Mouse (Mus musculus) midbrain, embryonic 13.5 days (tissue): ENCODE measurements around the gene Galnt6. TPM values are rescaled to one million over a fixed set of nuclear protein-coding genes. Genes with fewer than 3 reads are reported as not detected.

Source experiments
- ATAC-seq: fragments of 200-750 bp; cut with Nextera tagmentation; 2 replicates; pipeline ENCODE4 v1.8.0; 2017; ENCODE audit warnings: mild to moderate bottlenecking, moderate TSS enrichment, moderate library complexity
- H3K27ac ChIP-seq: fragments of 300-500 bp; sonication (generic); 2 replicates; pipeline ENCODE4 v1.5.1; 2015; ENCODE audit warnings: inconsistent platforms, mild to moderate bottlenecking, moderate library complexity
- H3K27me3 ChIP-seq: fragments of 300-500 bp; sonication (generic); 2 replicates; pipeline ENCODE4 v1.6.1; 2015; ENCODE audit warnings: mild to moderate bottlenecking, inconsistent platforms
- H3K36me3 ChIP-seq: fragments of 300-500 bp; sonication (generic); 2 replicates; pipeline ENCODE4 v1.6.1; 2015; ENCODE audit warnings: mild to moderate bottlenecking, inconsistent platforms
- H3K4me1 ChIP-seq: fragments of 300-500 bp; sonication (generic); replicated peaks from 2 replicates; pipeline ENCODE4 v1.6.1; 2015; ENCODE audit warnings: inconsistent platforms
- H3K4me2 ChIP-seq: fragments of 300-500 bp; sonication (generic); replicated peaks from 2 replicates; pipeline ENCODE4 v1.6.1; 2015; ENCODE audit warnings: moderate library complexity, mild to moderate bottlenecking, inconsistent platforms
- H3K4me3 ChIP-seq: fragments of 300-500 bp; sonication (generic); replicated peaks from 2 replicates; pipeline ENCODE4 v1.5.1; 2015; ENCODE audit warnings: mild to moderate bottlenecking, inconsistent platforms
- H3K9ac ChIP-seq: fragments of 300-500 bp; sonication (generic); replicated peaks from 2 replicates; pipeline ENCODE4 v1.6.1; 2015; ENCODE audit warnings: mild to moderate bottlenecking, inconsistent platforms
- H3K9me3 ChIP-seq: fragments of 300-500 bp; sonication (generic); 2 replicates; pipeline ENCODE4 v1.6.1; 2016; ENCODE audit warnings: mild to moderate bottlenecking, inconsistent platforms
- WGBS: fragments of 180-500 bp; shearing (Covaris S2); methylation state at CpG from one replicate; pipeline ENCODE4 v1.1.7; 2015; 5-methylcytosine and 5-hydroxymethylcytosine counted together
- polyA plus RNA-seq: library from polyadenylated mRNA; unstranded; fragments of >200 nt; fragmentation: Nextera tagmentation; extraction: Ambion mirVana; gene quantifications from 2 replicates; pipeline ENCODE4 v1.2.1, GENCODE M21; 2015

The Galnt6 gene
- polyA plus RNA-seq, 1 experiment from 2014 or later = not detected

DNA sequence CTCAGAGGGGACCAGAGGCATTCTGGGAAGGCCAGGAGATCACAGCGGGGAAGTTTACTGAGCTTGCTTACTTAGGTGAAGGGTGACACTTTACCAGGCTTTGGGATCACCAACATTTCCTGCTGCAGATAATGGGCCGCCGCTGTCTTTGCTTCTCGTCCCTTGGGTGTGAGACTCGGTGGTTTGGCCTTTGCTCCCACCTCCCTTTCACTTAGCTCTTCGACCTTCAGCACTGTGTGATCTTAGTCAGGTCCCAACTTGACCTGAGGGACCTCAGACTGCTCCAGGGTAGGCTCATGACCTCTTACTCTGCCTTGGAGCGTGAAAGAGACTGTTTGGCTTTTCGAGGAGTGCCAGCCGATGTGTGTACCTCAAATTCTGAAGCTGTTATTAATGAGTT, 1.9 kb upstream of the Galnt6 start:
- Histone ChIP-seq H3K27ac (no peak overlapping the region), H3K4me2 (no peak overlapping the region), H3K27me3 (peaks cover 47% of the 10 kb centered on the region), H3K9me3 (no peaks in the 10 kb centered on the region), H3K4me3 (no peak overlapping the region), H3K36me3 (no peaks in the 10 kb centered on the region), H3K9ac (no peak overlapping the region), H3K4me1 (peaks cover 13% of the 10 kb centered on the region)
- ATAC-seq = no peak
- WGBS = 52% methylated on average over 9 of the region's 9 CpGs

DNA sequence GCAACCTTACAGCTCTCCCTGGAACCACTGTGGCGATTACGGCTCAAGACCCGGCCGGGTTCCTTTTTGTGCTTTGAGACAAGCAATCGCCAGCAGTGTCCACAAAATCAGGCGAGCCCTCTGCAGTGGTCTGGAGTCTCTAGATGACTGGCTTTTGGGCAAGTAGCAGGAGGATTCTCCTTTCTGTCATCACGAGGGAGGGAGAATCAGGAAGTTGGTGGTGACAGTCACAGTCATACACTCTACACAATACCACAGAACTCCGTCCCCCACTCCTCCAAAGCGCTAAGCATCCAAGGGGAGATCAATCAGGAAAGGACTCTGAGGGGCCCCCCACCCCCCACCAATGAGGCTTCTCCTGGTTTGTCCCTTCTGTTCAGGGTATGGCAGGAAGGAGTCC, 590 bp downstream of the Galnt6 start:
- 0 out of 2 replicates have a peak, but pooled peaks have one; percentile 17 for ATAC-seq
- 23% methylated on average over 9 of the region's 9 CpGs for WGBS
- Histone ChIP-seq H3K4me1 (peaks cover 13% of the 10 kb centered on the region), H3K4me2 (peak overlapping the region; percentile 64), H3K27ac (no peak overlapping the region), H3K9ac (peak overlapping the region; percentile 49; the same call in 1 of the 2 replicates), H3K36me3 (no peaks in the 10 kb centered on the region), H3K4me3 (peak overlapping the region; percentile 39), H3K9me3 (no peaks in the 10 kb centered on the region), H3K27me3 (peaks cover 47% of the 10 kb centered on the region)

DNA sequence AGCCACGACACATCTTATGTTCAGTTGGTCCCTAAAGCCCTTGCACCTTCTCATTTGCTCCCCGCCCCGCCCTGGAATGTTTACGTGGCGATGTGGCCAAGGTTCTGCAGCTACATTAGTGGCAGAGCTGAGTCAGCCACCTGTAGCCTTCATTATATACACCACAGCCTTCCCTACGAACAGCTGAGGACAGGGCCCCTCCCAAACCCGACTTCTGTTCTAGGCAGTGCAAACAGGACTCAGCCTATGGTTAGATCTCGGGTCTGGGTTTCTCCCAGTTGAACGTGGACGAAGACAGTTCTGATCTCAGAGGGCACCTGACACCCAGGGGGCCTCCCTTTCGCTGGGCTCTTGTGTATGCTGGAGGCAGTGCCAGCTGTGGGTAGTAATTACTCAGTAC, 1.3 kb downstream of the Galnt6 start:
- Histone ChIP-seq H3K9ac (no peak overlapping the region), H3K27ac (no peak overlapping the region), H3K9me3 (no peaks in the 10 kb centered on the region), H3K4me2 (no peak overlapping the region), H3K36me3 (no peaks in the 10 kb centered on the region), H3K27me3 (peaks cover 47% of the 10 kb centered on the region), H3K4me3 (no peak overlapping the region), H3K4me1 (peaks cover 13% of the 10 kb centered on the region)
- 84% methylated on average over 11 of the region's 11 CpGs for WGBS
- no peak for ATAC-seq

DNA sequence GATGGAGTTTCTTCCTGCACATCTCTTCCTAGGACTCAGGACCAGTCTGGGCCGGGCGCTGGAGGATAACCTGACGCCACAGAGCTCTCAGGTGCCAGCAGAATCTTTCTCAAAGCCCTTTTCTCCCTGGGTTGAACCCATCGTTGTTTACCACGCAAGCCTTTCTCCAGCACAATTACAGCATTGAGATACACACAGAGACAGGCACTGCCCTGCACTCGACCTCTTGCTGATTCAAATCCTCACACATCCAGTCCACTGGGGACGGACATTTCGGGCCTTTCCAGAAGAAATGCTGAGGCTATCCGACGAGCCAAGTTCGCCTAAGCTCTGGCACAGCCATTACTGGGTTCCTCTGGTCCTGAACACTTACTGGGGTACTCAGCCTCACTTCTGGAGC, 2.5 kb downstream of the Galnt6 start:
- no peak overlapping the region for H3K4me2 ChIP-seq
- peaks cover 13% of the 10 kb centered on the region for H3K4me1 ChIP-seq
- 82% methylated on average over 11 of the region's 11 CpGs for WGBS
- H3K9ac ChIP-seq = no peak overlapping the region
- no peaks in the 10 kb centered on the region for H3K36me3 ChIP-seq
- no peaks in the 10 kb centered on the region for H3K9me3 ChIP-seq
- H3K4me3 ChIP-seq = no peak overlapping the region
- H3K27ac ChIP-seq = no peak overlapping the region
- no peak for ATAC-seq
- peaks cover 47% of the 10 kb centered on the region for H3K27me3 ChIP-seq

DNA sequence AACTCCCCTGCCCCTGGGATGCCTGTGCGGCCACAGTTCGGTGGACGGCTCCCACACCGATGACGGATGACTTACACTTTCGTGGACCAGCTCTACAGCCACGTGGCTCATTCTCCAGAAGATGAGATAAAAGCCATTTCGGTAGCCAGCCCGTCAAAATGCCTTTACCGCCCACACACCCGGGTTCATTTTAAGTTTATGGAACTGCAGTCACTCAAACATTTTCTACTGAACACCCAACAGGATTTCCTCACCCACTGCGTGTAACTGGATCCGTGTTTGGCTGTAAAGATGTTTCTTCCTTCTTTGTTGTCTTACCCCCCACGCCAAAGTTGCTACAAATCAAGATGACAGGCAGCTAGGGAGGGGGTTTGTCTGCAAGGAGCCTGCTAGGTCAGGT, 5.7 kb downstream of the Galnt6 start:
- Histone ChIP-seq H3K36me3 (no peaks in the 10 kb centered on the region), H3K4me1 (peaks cover under 1% of the 10 kb centered on the region), H3K9ac (no peak overlapping the region), H3K9me3 (no peaks in the 10 kb centered on the region), H3K4me2 (no peak overlapping the region), H3K27me3 (peaks cover 19% of the 10 kb centered on the region), H3K27ac (no peak overlapping the region), H3K4me3 (no peak overlapping the region)
- 85% methylated on average over 14 of the region's 14 CpGs for WGBS
- ATAC-seq = no peak

DNA sequence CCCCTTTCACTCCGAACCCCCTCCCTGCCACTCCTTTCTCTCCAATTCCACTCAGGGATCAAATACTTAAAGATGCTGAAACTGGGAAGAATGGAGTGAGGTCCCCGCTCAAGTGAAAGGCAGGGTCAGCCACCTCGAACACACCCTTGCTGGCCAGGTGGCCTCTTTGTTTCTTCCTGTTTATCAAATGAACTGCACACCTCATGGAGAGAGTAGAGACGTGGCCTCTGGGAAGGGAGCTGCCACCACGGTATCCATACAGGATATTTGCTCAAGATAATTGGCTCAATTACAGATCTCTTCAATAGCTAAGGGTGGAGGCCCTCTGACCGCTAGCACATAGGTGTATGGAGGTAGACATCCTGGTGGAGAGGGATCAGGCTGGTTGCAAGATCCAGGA, 6.6 kb downstream of the Galnt6 start:
- WGBS = 74% methylated on average over 6 of the region's 6 CpGs
- H3K27me3 ChIP-seq = peaks cover 10% of the 10 kb centered on the region
- no peak overlapping the region for H3K27ac ChIP-seq
- no peak for ATAC-seq
- no peak overlapping the region for H3K4me3 ChIP-seq
- H3K4me1 ChIP-seq = no peaks in the 10 kb centered on the region
- no peaks in the 10 kb centered on the region for H3K36me3 ChIP-seq
- H3K9me3 ChIP-seq = no peaks in the 10 kb centered on the region
- no peak overlapping the region for H3K4me2 ChIP-seq
- no peak overlapping the region for H3K9ac ChIP-seq

DNA sequence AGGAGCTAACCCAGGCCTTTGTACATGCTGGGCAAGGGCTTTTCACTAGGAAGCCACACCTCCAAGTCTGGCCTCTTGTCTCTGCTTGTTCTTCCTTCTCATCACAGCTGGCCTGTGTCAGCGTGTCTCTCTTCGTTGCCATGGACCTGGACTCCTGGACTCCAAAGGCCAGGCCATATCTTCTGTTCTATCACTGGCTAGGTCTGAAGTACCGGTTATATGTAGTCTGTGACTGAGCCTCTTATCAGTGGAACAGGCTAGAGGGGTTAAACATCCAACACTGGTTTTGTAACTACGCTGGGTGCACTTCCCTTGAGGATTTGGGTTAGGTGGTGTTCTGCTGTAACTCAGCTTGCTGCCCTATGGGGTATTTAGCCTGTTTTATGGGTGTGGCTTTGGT, 7.2 kb downstream of the Galnt6 start:
- H3K4me1 ChIP-seq = no peaks in the 10 kb centered on the region
- H3K4me2 ChIP-seq = no peak overlapping the region
- H3K36me3 ChIP-seq = no peaks in the 10 kb centered on the region
- H3K9ac ChIP-seq = no peak overlapping the region
- no peak overlapping the region for H3K4me3 ChIP-seq
- no peak overlapping the region for H3K27ac ChIP-seq
- no peak for ATAC-seq
- H3K27me3 ChIP-seq = peaks cover 6% of the 10 kb centered on the region; the same call in 1 of the 2 replicates
- no peaks in the 10 kb centered on the region for H3K9me3 ChIP-seq
- WGBS = 64% methylated on average over 4 of the region's 4 CpGs

DNA sequence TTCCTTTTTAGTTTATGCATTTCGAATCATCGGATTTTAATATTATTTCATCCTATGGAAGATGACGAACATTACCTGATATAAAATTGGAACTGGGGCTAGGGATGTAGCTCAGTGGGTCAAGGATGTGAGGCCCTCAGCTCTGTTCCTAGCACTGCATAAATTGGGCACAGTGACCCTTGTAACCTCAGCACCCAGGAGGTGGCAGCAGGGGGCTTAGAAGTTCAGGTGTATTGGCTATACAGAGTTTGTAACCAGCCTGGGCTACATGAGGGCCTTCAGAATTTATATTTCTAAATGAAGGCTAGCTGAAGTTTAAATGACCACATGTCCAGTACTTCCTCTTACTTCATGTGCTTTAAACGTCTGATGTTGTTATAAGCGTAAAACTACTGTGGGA, 7.7 kb downstream of the Galnt6 start:
- H3K27ac ChIP-seq = no peak overlapping the region
- H3K4me2 ChIP-seq = no peak overlapping the region
- no peaks in the 10 kb centered on the region for H3K4me1 ChIP-seq
- no peaks in the 10 kb centered on the region for H3K9me3 ChIP-seq
- no peaks in the 10 kb centered on the region for H3K36me3 ChIP-seq
- 91% methylated on average over 5 of the region's 5 CpGs for WGBS
- no peak for ATAC-seq
- 0 out of 2 replicates have a peak, but pooled peaks cover under 1% of the 10 kb centered on the region for H3K27me3 ChIP-seq
- H3K9ac ChIP-seq = no peak overlapping the region
- no peak overlapping the region for H3K4me3 ChIP-seq

DNA sequence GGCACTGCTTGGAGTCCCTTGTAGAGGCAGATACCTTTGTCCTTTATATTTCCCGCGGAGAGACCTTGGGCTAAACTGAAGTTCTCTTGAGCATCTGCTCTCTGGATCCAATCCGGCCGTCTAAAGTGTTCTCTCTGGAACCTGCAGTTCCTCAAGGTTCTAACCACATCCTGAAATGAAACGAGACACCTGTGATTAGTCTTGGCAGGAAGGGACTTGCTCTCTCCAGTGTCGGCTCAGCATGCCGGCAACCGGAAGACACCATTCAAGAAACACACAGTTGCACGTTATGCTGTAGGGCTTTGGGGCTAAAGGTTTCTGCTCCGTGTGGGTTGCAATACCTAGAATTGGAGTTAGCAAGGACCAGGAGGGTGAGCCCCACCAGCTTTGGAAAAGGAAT, 9.1 kb downstream of the Galnt6 start:
- Histone ChIP-seq H3K4me3 (no peak overlapping the region), H3K9me3 (no peaks in the 10 kb centered on the region), H3K9ac (no peak overlapping the region), H3K27me3 (no peaks in the 10 kb centered on the region), H3K4me1 (0 out of 2 replicates have a peak, but pooled peaks cover 3% of the 10 kb centered on the region), H3K27ac (no peak overlapping the region), H3K36me3 (no peaks in the 10 kb centered on the region), H3K4me2 (no peak overlapping the region)
- WGBS = 90% methylated on average over 10 of the region's 10 CpGs
- ATAC-seq = no peak

DNA sequence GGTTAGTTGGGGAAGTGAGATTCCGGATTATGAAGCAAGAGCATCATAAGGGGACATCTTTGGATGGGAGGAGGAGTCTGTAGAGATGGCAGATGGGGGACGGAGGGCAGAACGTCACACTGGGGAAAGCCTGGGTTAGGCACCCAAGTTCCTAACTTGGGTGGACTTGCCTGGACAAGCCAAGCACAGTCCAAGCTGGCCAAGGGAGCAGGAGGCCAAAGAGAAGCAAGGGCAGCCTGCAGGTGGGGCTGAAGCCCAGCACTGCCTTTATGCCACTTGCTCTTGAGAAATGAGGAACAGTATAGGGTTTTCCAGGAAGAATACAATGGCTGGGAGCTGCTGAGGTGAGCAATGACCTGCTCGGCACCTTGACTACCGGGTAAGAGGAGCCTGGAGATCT, 10.0 kb downstream of the Galnt6 start:
- Histone ChIP-seq H3K4me3 (no peak overlapping the region), H3K4me1 (0 out of 2 replicates have a peak, but pooled peaks cover 3% of the 10 kb centered on the region), H3K36me3 (no peaks in the 10 kb centered on the region), H3K4me2 (no peak overlapping the region), H3K27me3 (no peaks in the 10 kb centered on the region), H3K9me3 (no peaks in the 10 kb centered on the region), H3K27ac (no peak overlapping the region), H3K9ac (no peak overlapping the region)
- 95% methylated on average over 5 of the region's 5 CpGs for WGBS
- no peak for ATAC-seq

DNA sequence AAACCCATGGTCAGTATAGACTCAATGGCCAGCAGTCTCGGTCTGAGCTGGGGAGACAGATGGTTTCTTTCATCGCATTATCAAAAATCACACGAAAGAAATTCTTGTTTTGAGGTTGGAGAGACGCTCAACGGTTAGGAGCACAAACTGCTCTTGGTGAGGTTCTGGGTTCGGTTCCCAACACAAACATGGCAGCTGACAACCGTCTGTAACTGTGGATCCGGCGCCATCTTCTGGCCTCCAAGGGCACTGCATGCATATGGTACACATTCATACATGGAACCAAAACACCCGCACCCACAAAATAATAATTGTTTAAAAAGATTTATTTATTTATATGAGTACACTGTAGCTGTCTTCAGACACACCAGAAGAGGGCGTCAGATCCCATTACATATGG, 10.6 kb downstream of the Galnt6 start:
- H3K4me3 ChIP-seq = no peak overlapping the region
- 86% methylated on average over 11 of the region's 11 CpGs for WGBS
- no peak for ATAC-seq
- no peak overlapping the region for H3K9ac ChIP-seq
- H3K4me2 ChIP-seq = no peak overlapping the region
- no peaks in the 10 kb centered on the region for H3K36me3 ChIP-seq
- no peak overlapping the region for H3K27ac ChIP-seq
- 0 out of 2 replicates have a peak, but pooled peaks cover 3% of the 10 kb centered on the region for H3K4me1 ChIP-seq
- H3K9me3 ChIP-seq = no peaks in the 10 kb centered on the region
- no peaks in the 10 kb centered on the region for H3K27me3 ChIP-seq

DNA sequence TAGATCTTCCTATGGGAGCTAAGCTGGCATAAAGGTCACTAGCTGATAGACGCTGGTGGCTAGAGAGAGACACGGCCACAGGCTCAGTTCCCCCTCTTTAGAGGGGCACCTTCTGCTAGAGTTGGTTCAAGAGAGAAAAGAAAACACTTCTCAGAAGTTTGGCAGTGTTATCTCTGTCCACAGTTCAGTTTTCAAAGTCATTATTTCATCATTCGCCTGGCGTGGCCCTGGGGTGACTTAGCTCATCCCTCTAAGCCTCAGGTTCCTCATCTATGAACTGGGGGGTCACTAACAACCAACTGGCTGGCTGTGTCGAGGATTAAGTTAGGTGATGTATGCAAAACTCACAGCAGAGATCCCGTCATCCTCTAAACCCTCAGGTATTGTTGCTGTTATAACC, 11.2 kb downstream of the Galnt6 start:
- H3K9me3 ChIP-seq = no peaks in the 10 kb centered on the region

DNA sequence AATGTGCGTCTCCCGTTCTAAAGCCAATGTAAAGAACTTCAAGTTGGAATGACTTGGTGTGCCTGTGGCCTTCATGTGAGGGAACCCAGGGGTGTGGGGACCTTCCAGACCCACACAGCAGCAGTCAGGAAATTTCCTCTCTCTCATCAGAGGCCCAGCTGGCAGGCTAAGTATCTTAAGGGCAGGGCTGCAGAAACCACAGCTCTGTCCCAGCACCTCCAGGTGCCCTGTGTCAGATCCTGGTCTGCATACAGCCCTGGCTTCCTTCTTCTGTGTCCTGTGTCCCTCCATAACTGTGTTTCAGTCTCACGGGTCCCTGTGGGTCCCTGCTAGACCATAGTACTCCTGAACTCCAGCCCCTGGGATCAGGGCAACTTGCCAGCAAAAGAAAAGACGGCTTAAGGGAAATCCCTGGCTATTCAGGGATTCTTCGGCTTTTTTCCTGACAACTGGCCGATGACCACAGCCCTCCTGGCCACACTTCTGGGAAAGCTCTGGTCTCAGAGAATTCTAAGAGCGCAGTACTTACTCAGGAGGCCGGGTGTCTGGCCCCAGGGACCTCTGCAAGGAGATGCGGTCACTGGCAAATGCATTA, 13.7 kb downstream of the Galnt6 start:
- ATAC-seq = no peak
- WGBS = 35% methylated on average over 9 of the region's 9 CpGs

More for the DNA sequence above, 11.2 kb downstream of the Galnt6 start:
- WGBS = 91% methylated on average over 6 of the region's 6 CpGs
- Histone ChIP-seq H3K4me2 (no peak overlapping the region), H3K4me3 (no peak overlapping the region), H3K9ac (no peak overlapping the region), H3K27me3 (no peaks in the 10 kb centered on the region), H3K4me1 (0 out of 2 replicates have a peak, but pooled peaks cover 3% of the 10 kb centered on the region), H3K27ac (no peak overlapping the region), H3K36me3 (no peaks in the 10 kb centered on the region)
- no peak for ATAC-seq

More for the DNA sequence above, 13.7 kb downstream of the Galnt6 start:
- no peaks in the 10 kb centered on the region for H3K36me3 ChIP-seq
- 0 out of 2 replicates have a peak, but pooled peaks cover 3% of the 10 kb centered on the region for H3K4me1 ChIP-seq
- H3K27ac ChIP-seq = no peak overlapping the region
- H3K4me3 ChIP-seq = no peak overlapping the region
- H3K4me2 ChIP-seq = no peak overlapping the region
- no peaks in the 10 kb centered on the region for H3K27me3 ChIP-seq
- H3K9me3 ChIP-seq = no peaks in the 10 kb centered on the region
- no peak overlapping the region for H3K9ac ChIP-seq
